Mouse (Mus musculus) hindbrain, embryonic 11.5 days (tissue): ENCODE measurements around the gene Smad5. TPM values are rescaled to one million over a fixed set of nuclear protein-coding genes. Genes with fewer than 3 reads are reported as not detected.

ENCODE experiments used
- ATAC-seq: fragments of 200-750 bp; cut with Nextera tagmentation; 2 replicates; pipeline ENCODE4 v1.8.0; 2017; ENCODE audit warnings: mild to moderate bottlenecking, moderate TSS enrichment, moderate library complexity; ENCODE audit not compliant: low FRiP score
- DNase-seq: peaks from one replicate; pipeline ENCODE4 v3.0.0-alpha.2; 2015; ENCODE audit warnings: low spot score
- H3K27ac ChIP-seq: fragments of 300-500 bp; sonication (generic); 2 replicates; pipeline ENCODE4 v1.5.1; 2014; ENCODE audit warnings: mild to moderate bottlenecking, low read depth, low read length
- H3K27me3 ChIP-seq: fragments of 300-500 bp; sonication (generic); 2 replicates; pipeline ENCODE4 v1.6.1; 2014; ENCODE audit warnings: mild to moderate bottlenecking, low read length, moderate library complexity, mixed read lengths; ENCODE audit not compliant: control insufficient read depth, insufficient read depth
- H3K36me3 ChIP-seq: fragments of 300-500 bp; sonication (generic); 2 replicates; pipeline ENCODE4 v1.6.1; 2014; ENCODE audit warnings: mild to moderate bottlenecking, low read length, moderate library complexity, mixed read lengths; ENCODE audit not compliant: control insufficient read depth, insufficient read depth
- H3K4me1 ChIP-seq: fragments of 300-500 bp; sonication (generic); replicated peaks from 2 replicates; pipeline ENCODE4 v1.6.1; 2014; ENCODE audit warnings: low read length, mixed read lengths; ENCODE audit not compliant: control insufficient read depth, insufficient read depth
- H3K4me2 ChIP-seq: fragments of 300-500 bp; sonication (generic); replicated peaks from 2 replicates; pipeline ENCODE4 v1.6.1; 2014; ENCODE audit warnings: mild to moderate bottlenecking, low read depth, low read length
- H3K4me3 ChIP-seq: fragments of 300-500 bp; sonication (generic); 2 replicates; pipeline ENCODE4 v1.5.1; 2014; ENCODE audit warnings: low read depth, low read length
- H3K9ac ChIP-seq: fragments of 300-500 bp; sonication (generic); 2 replicates; pipeline ENCODE4 v1.6.1; 2014; ENCODE audit warnings: low read depth, low read length
- H3K9me3 ChIP-seq: fragments of 300-500 bp; sonication (generic); 2 replicates; pipeline ENCODE4 v1.6.1; 2016; ENCODE audit warnings: low read length; ENCODE audit not compliant: control insufficient read depth
- WGBS: fragments of 180-500 bp; shearing (Covaris S2); extraction: QIAGEN DNeasy Blood & Tissue Kit; methylation state at CpG from one replicate; pipeline ENCODE4 v1.1.7; 2014; 5-methylcytosine and 5-hydroxymethylcytosine counted together
- polyA plus RNA-seq: library from polyadenylated mRNA; unstranded; fragments of >200 nt; fragmentation: Nextera tagmentation; extraction: Ambion mirVana; gene quantifications from 2 replicates; pipeline ENCODE4 v1.2.1, GENCODE M21; 2014

The Smad5 gene
- polyA plus RNA-seq, 1 experiment from 2014 or later: 50.9 TPM

DNA sequence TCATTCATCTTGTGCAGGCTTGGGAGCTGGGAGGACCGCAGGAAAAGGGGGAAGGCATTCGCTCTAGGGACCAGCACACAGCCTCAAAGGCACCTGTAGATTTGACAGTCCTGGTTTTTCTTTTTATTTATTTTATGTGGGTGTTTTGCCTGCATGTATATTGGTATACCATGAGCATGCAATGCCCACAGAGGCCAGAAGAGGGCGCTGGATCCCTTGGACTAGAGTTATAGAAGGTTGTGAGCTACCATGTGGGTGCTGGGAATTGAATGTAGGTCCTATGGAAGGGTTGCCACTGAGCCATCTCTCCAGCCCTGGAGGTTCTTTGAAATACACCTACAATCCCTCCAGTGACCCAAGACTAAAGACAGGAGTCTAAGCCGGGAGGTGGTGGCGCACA is 68.0 kb downstream of the Smad5 start:
- Histone ChIP-seq H3K27me3 (no peaks in the 10 kb centered on the region), H3K36me3 (no peaks in the 10 kb centered on the region), H3K4me3 (no peak overlapping the region), H3K27ac (no peak overlapping the region), H3K9ac (no peak overlapping the region), H3K4me1 (peaks cover 11% of the 10 kb centered on the region), H3K9me3 (no peaks in the 10 kb centered on the region), H3K4me2 (no peak overlapping the region)
- ATAC-seq (no peak), DNase-seq (no peak)
- WGBS: 73% methylated on average over 5 of the region's 5 CpGs

DNA sequence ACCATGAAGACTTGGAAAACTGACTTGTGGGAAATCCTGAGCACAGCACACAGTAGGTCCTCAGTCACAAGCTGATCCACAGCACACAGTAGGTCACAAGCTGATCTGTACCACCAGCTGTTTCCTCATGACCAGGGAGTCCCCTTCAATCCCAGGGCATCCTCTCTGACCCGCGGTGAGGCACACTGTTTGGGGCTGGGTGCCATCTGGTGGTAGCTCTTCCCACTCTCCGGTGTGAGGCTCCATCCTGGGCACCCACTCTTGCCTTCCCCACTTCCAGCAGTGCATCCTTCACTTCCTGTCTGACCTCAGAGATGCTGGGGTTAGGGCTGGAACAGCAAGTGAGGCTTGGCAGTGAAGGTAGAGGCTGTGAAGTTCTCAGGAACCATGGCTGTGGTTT is 69.8 kb downstream of the Smad5 start:
- WGBS: 50% methylated on average over 3 of the region's 3 CpGs
- Histone ChIP-seq H3K27ac (no peak overlapping the region), H3K36me3 (no peaks in the 10 kb centered on the region), H3K4me3 (no peak overlapping the region), H3K27me3 (no peaks in the 10 kb centered on the region), H3K9ac (no peak overlapping the region), H3K4me1 (peaks cover 11% of the 10 kb centered on the region), H3K9me3 (no peaks in the 10 kb centered on the region), H3K4me2 (no peak overlapping the region)
- DNase-seq (no peak), ATAC-seq (no peak)

DNA sequence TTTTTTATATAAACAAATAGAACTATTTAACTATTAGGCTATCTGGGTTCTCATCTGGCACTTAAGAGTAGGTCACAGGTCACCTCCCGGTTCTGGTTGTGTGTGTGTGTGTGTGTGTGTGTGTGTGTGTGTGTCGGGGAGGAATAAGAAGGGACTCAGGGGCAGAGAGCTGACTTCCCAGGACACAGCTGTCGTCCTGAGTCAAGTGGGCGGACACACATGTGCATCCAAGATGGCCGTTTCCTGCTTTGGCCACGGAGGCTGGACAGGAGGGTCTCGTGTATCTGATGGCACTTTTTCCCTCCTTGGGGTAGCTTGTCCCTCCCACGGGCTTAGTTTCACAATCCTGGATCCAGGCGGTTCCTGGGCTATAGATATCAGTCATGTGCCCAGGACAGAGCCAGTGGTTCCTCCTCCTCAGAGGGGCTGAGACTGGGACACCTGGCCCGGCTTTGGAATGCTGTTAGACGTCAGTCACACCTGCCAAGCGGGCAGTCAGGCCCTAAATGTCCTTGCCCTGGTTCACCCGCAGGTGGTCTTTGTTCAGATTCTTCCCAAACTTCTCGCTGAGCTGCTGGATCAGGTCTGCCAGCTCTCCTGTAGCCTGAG is 70.6 kb downstream of the Smad5 start:
- Histone ChIP-seq H3K36me3 (no peaks in the 10 kb centered on the region), H3K4me1 (peaks cover 11% of the 10 kb centered on the region), H3K27ac (no peak overlapping the region), H3K27me3 (no peaks in the 10 kb centered on the region), H3K9me3 (no peaks in the 10 kb centered on the region), H3K4me3 (no peak overlapping the region), H3K9ac (no peak overlapping the region), H3K4me2 (no peak overlapping the region)
- ATAC-seq (no peak), DNase-seq (no peak)
- WGBS: 56% methylated on average over 14 of the region's 14 CpGs

DNA sequence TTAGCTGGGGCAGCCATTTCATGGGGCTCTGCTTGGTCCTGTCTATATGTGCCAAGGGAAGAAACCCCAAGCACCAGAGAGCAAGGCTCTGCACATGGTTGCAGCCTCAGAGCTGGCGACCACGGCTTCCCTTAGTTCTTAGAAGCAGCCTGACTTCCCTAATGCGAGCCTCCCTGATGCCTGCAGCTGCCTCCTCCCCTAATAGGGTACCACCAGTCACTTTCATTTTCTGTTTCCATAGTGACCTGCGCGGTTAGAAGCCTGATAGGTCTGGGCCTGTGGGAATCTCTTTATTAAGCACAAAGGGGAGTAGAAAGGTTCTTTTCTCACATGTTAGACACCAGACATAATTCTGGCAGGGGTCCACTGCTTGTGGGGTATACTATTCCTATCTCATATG is 71.5 kb downstream of the Smad5 start:
- H3K4me1 ChIP-seq: peaks cover 9% of the 10 kb centered on the region
- WGBS: 34% methylated on average over 5 of the region's 5 CpGs
- peak; percentile 49 for DNase-seq
- H3K27me3 ChIP-seq: no peaks in the 10 kb centered on the region
- H3K27ac ChIP-seq: peak overlapping the region; percentile 47; the same call in 1 of the 2 replicates
- H3K4me2 ChIP-seq: no peak overlapping the region
- H3K9me3 ChIP-seq: no peaks in the 10 kb centered on the region
- peak; percentile 59 for ATAC-seq
- no peak overlapping the region for H3K9ac ChIP-seq
- no peak overlapping the region for H3K4me3 ChIP-seq
- H3K36me3 ChIP-seq: no peaks in the 10 kb centered on the region

DNA sequence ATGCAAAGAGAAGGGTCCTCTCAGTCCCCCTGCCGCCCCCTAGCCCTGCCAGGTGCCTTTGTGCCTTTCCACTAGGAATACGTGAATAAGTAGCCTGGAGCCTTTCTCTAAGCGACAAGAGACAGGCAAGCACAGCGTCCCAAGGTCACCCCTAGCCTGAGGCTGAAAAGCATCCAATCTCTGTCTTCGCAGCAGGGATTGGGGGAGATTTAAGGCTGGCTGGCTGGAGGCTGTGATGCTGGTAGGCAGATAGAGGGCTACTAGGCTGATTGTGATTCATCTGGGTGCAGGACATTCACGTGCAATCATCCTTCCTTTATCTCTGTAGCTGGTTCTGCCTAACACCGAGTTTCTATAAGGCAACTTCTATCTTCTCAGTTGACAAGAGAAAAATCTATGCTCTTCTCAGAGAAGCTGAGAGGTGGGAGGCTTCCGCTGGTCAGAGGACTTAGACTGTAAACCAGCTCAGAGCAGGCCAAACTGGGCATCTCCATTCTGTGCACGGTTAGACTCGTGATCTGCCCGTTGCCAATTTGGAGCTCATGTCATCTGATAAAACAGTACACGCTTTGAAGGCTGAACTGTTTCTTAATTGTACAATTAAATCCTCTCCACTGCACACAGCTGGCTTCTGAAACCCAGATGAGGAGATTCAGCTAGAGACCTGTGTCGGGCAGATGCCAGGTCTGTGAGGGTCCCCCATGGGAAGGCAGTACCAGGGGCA is 78.1 kb downstream of the Smad5 start:
- H3K36me3 ChIP-seq: no peaks in the 10 kb centered on the region
- no peaks in the 10 kb centered on the region for H3K9me3 ChIP-seq
- H3K27me3 ChIP-seq: no peaks in the 10 kb centered on the region
- H3K4me3 ChIP-seq: no peak overlapping the region
- ATAC-seq: no peak
- H3K9ac ChIP-seq: no peak overlapping the region
- 67% methylated on average over 13 of the region's 13 CpGs for WGBS
- no peak overlapping the region for H3K27ac ChIP-seq
- DNase-seq: no peak
- no peak overlapping the region for H3K4me2 ChIP-seq
- no peaks in the 10 kb centered on the region; the same call in 1 of the 2 replicates for H3K4me1 ChIP-seq

DNA sequence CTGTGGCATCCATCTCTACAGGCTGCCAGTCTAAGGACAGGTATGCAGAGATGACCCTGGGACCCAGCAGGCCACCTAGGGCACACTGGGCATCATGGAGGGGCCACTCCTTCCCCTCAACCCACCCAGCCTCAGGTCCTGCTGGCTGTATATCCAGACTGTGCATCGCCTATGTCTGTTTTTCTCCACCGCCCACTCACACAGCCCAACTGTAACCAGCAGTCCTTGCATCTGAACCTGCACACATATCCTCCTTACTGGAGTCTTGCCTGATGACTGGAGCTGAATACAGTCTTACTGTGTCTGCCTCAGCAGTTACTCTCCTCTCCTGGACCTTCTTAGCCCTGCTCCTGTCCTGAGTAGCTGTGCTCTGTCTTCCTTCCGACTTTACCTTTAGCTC is 78.9 kb downstream of the Smad5 start:
- Histone ChIP-seq H3K9me3 (no peaks in the 10 kb centered on the region), H3K27ac (no peak overlapping the region), H3K27me3 (no peaks in the 10 kb centered on the region), H3K4me1 (no peaks in the 10 kb centered on the region; the same call in 1 of the 2 replicates), H3K4me2 (no peak overlapping the region), H3K4me3 (no peak overlapping the region), H3K36me3 (no peaks in the 10 kb centered on the region), H3K9ac (no peak overlapping the region)
- DNase-seq (no peak), ATAC-seq (no peak)
- WGBS: 92% methylated on average over 3 of the region's 3 CpGs

DNA sequence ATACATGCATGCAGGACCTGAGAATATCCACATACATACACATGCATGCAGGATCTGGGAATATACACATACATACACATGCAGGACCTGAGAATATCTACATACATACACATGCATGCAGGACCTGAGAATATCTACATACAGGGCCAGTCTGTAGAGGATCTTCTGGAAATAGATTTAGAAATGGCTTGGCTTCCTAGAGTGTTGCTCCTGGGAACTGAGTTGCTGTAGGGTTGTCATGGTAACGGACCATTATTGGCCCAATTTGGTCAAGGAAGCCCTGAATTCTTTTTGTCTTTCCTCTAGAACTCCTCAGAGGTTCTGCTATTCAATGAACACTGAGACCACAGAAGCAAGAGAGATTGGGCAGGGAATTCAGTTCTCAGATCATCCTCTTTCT is 79.8 kb downstream of the Smad5 start:
- 88% methylated on average over 1 of the region's 1 CpGs for WGBS
- ATAC-seq (no peak), DNase-seq (no peak)
- Histone ChIP-seq H3K9me3 (no peaks in the 10 kb centered on the region), H3K27me3 (no peaks in the 10 kb centered on the region), H3K36me3 (no peaks in the 10 kb centered on the region), H3K4me2 (no peak overlapping the region), H3K27ac (no peak overlapping the region), H3K9ac (no peak overlapping the region), H3K4me3 (no peak overlapping the region), H3K4me1 (no peaks in the 10 kb centered on the region; the same call in 1 of the 2 replicates)

DNA sequence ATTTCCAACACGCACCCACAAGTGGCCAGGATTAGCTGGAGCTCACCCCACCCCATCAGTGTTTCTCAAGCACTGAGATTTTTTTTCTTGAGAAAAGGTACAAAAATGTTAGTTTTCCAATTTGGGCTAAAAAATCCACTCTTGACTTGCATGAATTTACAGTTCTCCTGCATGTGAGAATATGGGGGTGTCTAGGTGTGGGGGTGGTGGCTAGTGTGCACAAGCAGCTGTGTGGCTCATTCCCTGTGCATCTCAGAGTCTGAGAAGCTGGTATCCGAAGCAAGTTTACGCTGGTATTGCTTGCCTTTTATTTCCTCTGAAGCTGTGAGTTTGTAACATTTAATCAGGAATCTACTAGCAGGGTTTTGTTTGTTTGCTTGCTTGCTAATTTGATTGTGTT is 87.9 kb downstream of the Smad5 start:
- ATAC-seq: no peak
- DNase-seq: no peak
- Histone ChIP-seq H3K27ac (no peak overlapping the region), H3K36me3 (no peaks in the 10 kb centered on the region), H3K27me3 (no peaks in the 10 kb centered on the region), H3K4me3 (no peak overlapping the region), H3K9ac (no peak overlapping the region), H3K9me3 (no peaks in the 10 kb centered on the region), H3K4me2 (no peak overlapping the region), H3K4me1 (no peaks in the 10 kb centered on the region)
- 96% methylated on average over 3 of the region's 3 CpGs for WGBS
